Mouse (Mus musculus): ENCODE data around the gene H2-DMb2. TPM values are rescaled to one million over a fixed set of nuclear protein-coding genes. Genes with fewer than 3 reads are reported as not detected.

H2-DMb2 gene
- polyA plus RNA-seq, 1 experiment from 2014 or later, result 1.6 TPM

GRCm38 (mm10) chr17:34117421-34118112 is 25.5 kb upstream of the H2-DMb2 start:
- no peak for ATAC-seq (ENCODE audit: low read depth)
- Histone ChIP-seq H3K27ac (ENCODE audit: low read length) (no peak overlapping the region), H3K27me3 (ENCODE audit: control insufficient read depth, insufficient read depth, low read depth, low read length) (no peaks in the 10 kb centered on the region), H3K4me2 (ENCODE audit: low read depth, low read length) (peak overlapping the region; percentile 95), H3K9me3 (ENCODE audit: control insufficient read depth, low read length) (no peaks in the 10 kb centered on the region), H3K4me1 (replicated peaks; ENCODE audit: control insufficient read depth, insufficient read depth, low read length) (peaks cover 12% of the 10 kb centered on the region), H3K4me3 (ENCODE audit: low read length) (peak overlapping the region; percentile 81), H3K9ac (ENCODE audit: low read length) (peak overlapping the region; percentile 90), H3K36me3 (ENCODE audit: control insufficient read depth, insufficient read depth, low read length) (peaks cover 55% of the 10 kb centered on the region)
- WGBS, result 0% methylated on average over 5 of the region's 5 CpGs

- H3K27ac ChIP-seq (ENCODE audit: low read length), result peak overlapping the region; percentile 76
- peaks cover 12% of the 10 kb centered on the region for H3K4me1 ChIP-seq (replicated peaks; ENCODE audit: control insufficient read depth, insufficient read depth, low read length)
- H3K9ac ChIP-seq (ENCODE audit: low read length), result peak overlapping the region; percentile 90
- peak overlapping the region; percentile 81 for H3K4me3 ChIP-seq (ENCODE audit: low read length)
- no peaks in the 10 kb centered on the region for H3K9me3 ChIP-seq (ENCODE audit: control insufficient read depth, low read length)
- H3K4me2 ChIP-seq (ENCODE audit: low read depth, low read length), result peak overlapping the region; percentile 95
- peaks cover 48% of the 10 kb centered on the region for H3K36me3 ChIP-seq (ENCODE audit: control insufficient read depth, insufficient read depth, low read length)
- WGBS, result 0% methylated on average over 47 of the region's 67 CpGs
- H3K27me3 ChIP-seq (ENCODE audit: control insufficient read depth, insufficient read depth, low read depth, low read length), result no peaks in the 10 kb centered on the region
- no peak for ATAC-seq (ENCODE audit: low read depth)
Observed at GRCm38 (mm10) chr17:34118113-34118872, 24.8 kb upstream of the H2-DMb2 start.

- WGBS, result under 1% methylated on average over 38 of the region's 38 CpGs
- no peak for ATAC-seq (ENCODE audit: low read depth)
- Histone ChIP-seq H3K4me1 (replicated peaks; ENCODE audit: control insufficient read depth, insufficient read depth, low read length) (peaks cover 17% of the 10 kb centered on the region), H3K27ac (ENCODE audit: low read length) (peak overlapping the region; percentile 76), H3K4me2 (ENCODE audit: low read depth, low read length) (peak overlapping the region; percentile 95), H3K9ac (ENCODE audit: low read length) (peak overlapping the region; percentile 90), H3K36me3 (ENCODE audit: control insufficient read depth, insufficient read depth, low read length) (peaks cover 42% of the 10 kb centered on the region), H3K27me3 (ENCODE audit: control insufficient read depth, insufficient read depth, low read depth, low read length) (no peaks in the 10 kb centered on the region), H3K4me3 (ENCODE audit: low read length) (peak overlapping the region; percentile 81), H3K9me3 (ENCODE audit: control insufficient read depth, low read length) (no peaks in the 10 kb centered on the region)
Observed at GRCm38 (mm10) chr17:34118873-34119248, 24.2 kb upstream of the H2-DMb2 start.

GRCm38 (mm10) chr17:34119249-34120179 is 23.6 kb upstream of the H2-DMb2 start, which contains the start of gene H2-DMa:
Gene H2-DMa, plus strand, starts transcription at chr17:34119541.
- Histone ChIP-seq H3K4me1 (replicated peaks; ENCODE audit: control insufficient read depth, insufficient read depth, low read length) (peaks cover 17% of the 10 kb centered on the region), H3K4me2 (ENCODE audit: low read depth, low read length) (peak within 1 kb of the TSS; percentile 95), H3K36me3 (ENCODE audit: control insufficient read depth, insufficient read depth, low read length) (peaks cover 35% of the 10 kb centered on the region), H3K4me3 (ENCODE audit: low read length) (peak within 1 kb of the TSS; percentile 81), H3K9me3 (ENCODE audit: control insufficient read depth, low read length) (no peaks in the 10 kb centered on the region), H3K27ac (ENCODE audit: low read length) (peak within 1 kb of the TSS; percentile 100), H3K27me3 (ENCODE audit: control insufficient read depth, insufficient read depth, low read depth, low read length) (no peaks in the 10 kb centered on the region), H3K9ac (ENCODE audit: low read length) (peak within 1 kb of the TSS; percentile 99)
- WGBS, result under 1% methylated on average over 95 of the region's 96 CpGs
- peak; percentile 74 for ATAC-seq (ENCODE audit: low read depth)

- Histone ChIP-seq H3K4me3 (ENCODE audit: low read length) (peak overlapping the region; percentile 81), H3K27me3 (ENCODE audit: control insufficient read depth, insufficient read depth, low read depth, low read length) (no peaks in the 10 kb centered on the region), H3K4me1 (replicated peaks; ENCODE audit: control insufficient read depth, insufficient read depth, low read length) (peaks cover 11% of the 10 kb centered on the region), H3K9ac (ENCODE audit: low read length) (peak overlapping the region; percentile 99), H3K4me2 (ENCODE audit: low read depth, low read length) (peak overlapping the region; percentile 72), H3K9me3 (ENCODE audit: control insufficient read depth, low read length) (no peaks in the 10 kb centered on the region), H3K27ac (ENCODE audit: low read length) (peak overlapping the region; percentile 100), H3K36me3 (ENCODE audit: control insufficient read depth, insufficient read depth, low read length) (peaks cover 28% of the 10 kb centered on the region)
- under 1% methylated on average over 34 of the region's 42 CpGs for WGBS
- ATAC-seq (ENCODE audit: low read depth), result peak; percentile 37
Observed at GRCm38 (mm10) chr17:34120180-34120723, 22.9 kb upstream of the H2-DMb2 start.

GRCm38 (mm10) chr17:34120814-34121171 is 22.3 kb upstream of the H2-DMb2 start:
- Histone ChIP-seq H3K36me3 (ENCODE audit: control insufficient read depth, insufficient read depth, low read length) (peaks cover 23% of the 10 kb centered on the region), H3K9me3 (ENCODE audit: control insufficient read depth, low read length) (no peaks in the 10 kb centered on the region), H3K9ac (ENCODE audit: low read length) (peak overlapping the region; percentile 99), H3K27me3 (ENCODE audit: control insufficient read depth, insufficient read depth, low read depth, low read length) (no peaks in the 10 kb centered on the region), H3K4me3 (ENCODE audit: low read length) (peak overlapping the region; percentile 81), H3K4me2 (ENCODE audit: low read depth, low read length) (peak overlapping the region; percentile 72), H3K27ac (ENCODE audit: low read length) (peak overlapping the region; percentile 100), H3K4me1 (replicated peaks; ENCODE audit: control insufficient read depth, insufficient read depth, low read length) (peaks cover 11% of the 10 kb centered on the region)
- ATAC-seq (ENCODE audit: low read depth), result peak; percentile 41
- WGBS, result 0% methylated on average over 28 of the region's 31 CpGs

- H3K4me2 ChIP-seq (ENCODE audit: low read depth, low read length), result peak overlapping the region; percentile 72
- under 1% methylated on average over 35 of the region's 35 CpGs for WGBS
- no peaks in the 10 kb centered on the region for H3K9me3 ChIP-seq (ENCODE audit: control insufficient read depth, low read length)
- H3K27me3 ChIP-seq (ENCODE audit: control insufficient read depth, insufficient read depth, low read depth, low read length), result no peaks in the 10 kb centered on the region
- H3K27ac ChIP-seq (ENCODE audit: low read length), result peak overlapping the region; percentile 100
- H3K36me3 ChIP-seq (ENCODE audit: control insufficient read depth, insufficient read depth, low read length), result peaks cover 20% of the 10 kb centered on the region
- H3K4me1 ChIP-seq (replicated peaks; ENCODE audit: control insufficient read depth, insufficient read depth, low read length), result peaks cover 12% of the 10 kb centered on the region
- peak overlapping the region; percentile 99 for H3K9ac ChIP-seq (ENCODE audit: low read length)
- H3K4me3 ChIP-seq (ENCODE audit: low read length), result peak overlapping the region; percentile 81
- peak; percentile 35 for ATAC-seq (ENCODE audit: low read depth)
Observed at GRCm38 (mm10) chr17:34121172-34121878, 21.8 kb upstream of the H2-DMb2 start.

- H3K4me2 ChIP-seq (ENCODE audit: low read depth, low read length), result peak overlapping the region; percentile 72
- peak overlapping the region; percentile 100 for H3K27ac ChIP-seq (ENCODE audit: low read length)
- no peaks in the 10 kb centered on the region for H3K27me3 ChIP-seq (ENCODE audit: control insufficient read depth, insufficient read depth, low read depth, low read length)
- H3K36me3 ChIP-seq (ENCODE audit: control insufficient read depth, insufficient read depth, low read length), result peaks cover 15% of the 10 kb centered on the region
- WGBS, result 0% methylated on average over 9 of the region's 10 CpGs
- peak overlapping the region; percentile 99 for H3K9ac ChIP-seq (ENCODE audit: low read length)
- no peak for ATAC-seq (ENCODE audit: low read depth)
- no peaks in the 10 kb centered on the region for H3K9me3 ChIP-seq (ENCODE audit: control insufficient read depth, low read length)
- peak overlapping the region; percentile 81 for H3K4me3 ChIP-seq (ENCODE audit: low read length)
- peaks cover 8% of the 10 kb centered on the region for H3K4me1 ChIP-seq (replicated peaks; ENCODE audit: control insufficient read depth, insufficient read depth, low read length)
Observed at GRCm38 (mm10) chr17:34121879-34122187, 21.3 kb upstream of the H2-DMb2 start.

Measured in lung, embryonic 16.5 days (tissue).